Comparison of ENCODE assay signal across 7 mouse cellular contexts in the genomic region with DNA sequence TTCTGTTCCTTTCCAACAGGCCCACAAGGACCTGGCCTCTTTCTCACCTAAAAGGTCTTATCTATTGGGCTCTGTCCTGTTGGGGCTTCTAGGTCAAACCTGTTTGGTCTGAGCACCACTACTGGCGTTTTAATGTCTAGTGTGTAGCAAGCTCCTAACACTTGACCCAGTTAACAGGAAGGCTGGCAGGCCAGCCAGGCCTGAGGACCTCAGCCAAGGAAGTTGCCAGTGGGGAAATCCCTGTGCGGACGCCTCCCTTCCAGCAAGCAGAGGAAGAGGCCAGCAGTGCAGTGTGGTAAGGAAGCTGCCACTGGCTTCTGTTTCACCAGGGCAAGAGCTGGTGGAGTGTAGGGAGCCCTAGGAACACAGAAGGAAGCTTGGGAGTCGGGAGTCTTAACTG.
DNase-seq lines count a peak whose midpoint lies in the region; ATAC-seq lines count a peak whose summit lies in the region.

No protein-coding gene starts in this region.

- ATAC-seq in neutrophil, adult 5-6 weeks (ENCODE audit: extremely low read depth, insufficient number of reproducible peaks, low FRiP score, poor library complexity, severe bottlenecking), result peak; percentile 36; the same call in 1 of the 2 replicates

- peak; percentile 49 for DNase-seq in 3T3-L1 (ENCODE audit: low read depth, low spot score)
- DNase-seq in Muller cell, postnatal 12 days (ENCODE audit: inconsistent ontology term), result peak; percentile 60
- DNase-seq in cerebellum, postnatal 36 days, result peak; percentile 68 to 71
- DNase-seq in kidney, adult 8-10 months, result peak; percentile 32 to 48
- DNase-seq in left cerebral cortex, postnatal 36 days (ENCODE audit: low spot score in 2 of 2), result no peak
- no peak for DNase-seq in retina, postnatal 1 day

- intact Hi-C loops in left cerebral cortex, postnatal 36 days (cut with DNase I), result loop anchor here (5.0 kb wide), 1 partner anchor 33 kb away; no protein-coding TSS in a partner anchor

Comparison
In these comparisons a context has a peak if more than half of its experiments do, and no peak if none do; other contexts are left out.
1. DNase-seq: peak in 3T3-L1 (single experiment), Muller cell, postnatal 12 days (single experiment), cerebellum, postnatal 36 days (2 of 2) and kidney, adult 8-10 months (2 of 2); none in left cerebral cortex, postnatal 36 days (0 of 2) and retina, postnatal 1 day (single experiment).